Mouse (Mus musculus) urinary bladder, postnatal 36 days (tissue): ENCODE data around the gene Atr.
"Not testable (repeated sequence)": the region's sequence is repeated elsewhere in the genome, so short reads cannot be mapped to it uniquely, and the experiment has no call there.

Source experiments
- DNase-seq, 2 experiments: peaks; one replicate each; pipeline ENCODE4 v3.0.0; 2022; ENCODE audit warnings: low spot score in 2 of 2, mixed read lengths in 1 of 2

Gene Atr

GRCm38 (mm10) chr9:95932855-95933254, 75.5 kb downstream of the Atr start:
- DNase-seq: no peak

- no peak for DNase-seq
Observed at GRCm38 (mm10) chr9:95953658-95954057, 96.3 kb downstream of the Atr start.

- DNase-seq: no peak
Observed at GRCm38 (mm10) chr9:95954226-95954584, 96.8 kb downstream of the Atr start.

- peak; percentile 85 to 91 for DNase-seq
Observed at GRCm38 (mm10) chr9:95954585-95955461, 97.4 kb downstream of the Atr start, which contains the start of gene Xrn1. Gene Xrn1 (plus strand): TSS chr9:95954760.

- DNase-seq: no peak
Observed at GRCm38 (mm10) chr9:95957611-95958010, 100.2 kb downstream of the Atr start.

- no peak for DNase-seq
Observed at GRCm38 (mm10) chr9:95958041-95958730, 100.8 kb downstream of the Atr start.

- not testable (repeated sequence) for DNase-seq
Observed at GRCm38 (mm10) chr9:95958731-95959105, 101.3 kb downstream of the Atr start.

GRCm38 (mm10) chr9:95959246-95959645, 101.8 kb downstream of the Atr start:
- no peak for DNase-seq

GRCm38 (mm10) chr9:95959732-95960428, 102.5 kb downstream of the Atr start:
- no peak for DNase-seq

GRCm38 (mm10) chr9:95961058-95961457, 103.7 kb downstream of the Atr start:
- no peak for DNase-seq

GRCm38 (mm10) chr9:95964037-95964436, 106.6 kb downstream of the Atr start:
- no peak for DNase-seq

- no peak for DNase-seq
Observed at GRCm38 (mm10) chr9:95978279-95978678, 120.9 kb downstream of the Atr start.

- DNase-seq: no peak
Observed at GRCm38 (mm10) chr9:95979896-95980295, 122.5 kb downstream of the Atr start.

- DNase-seq: no peak
Observed at GRCm38 (mm10) chr9:95992255-95992654, 134.9 kb downstream of the Atr start.
